Mouse (Mus musculus): ENCODE results near the gene Cyb5r3.

The Cyb5r3 gene

GRCm38 (mm10) chr15:83172492-83173429, at the start of gene Cyb5r3:
TSS of gene Cyb5r3 (minus strand) at chr15:83172592.
- no peak for DNase-seq

- no peak for DNase-seq
These were observed 49.3 kb upstream of the Cyb5r3 start for GRCm38 (mm10) chr15:83221721-83222120.

GRCm38 (mm10) chr15:83220368-83221013, 48.1 kb upstream of the Cyb5r3 start:
- no peak for DNase-seq

- no peak for DNase-seq
These were observed 43.2 kb upstream of the Cyb5r3 start for GRCm38 (mm10) chr15:83215322-83216216.

GRCm38 (mm10) chr15:83210229-83210628, 37.8 kb upstream of the Cyb5r3 start:
- no peak for DNase-seq

GRCm38 (mm10) chr15:83209719-83210118, 37.3 kb upstream of the Cyb5r3 start:
- DNase-seq: no peak

- no peak for DNase-seq
These were observed 36.8 kb upstream of the Cyb5r3 start for GRCm38 (mm10) chr15:83209092-83209695.

- DNase-seq: no peak
These were observed 32.5 kb upstream of the Cyb5r3 start for GRCm38 (mm10) chr15:83204731-83205451.

- DNase-seq: no peak
These were observed 30.0 kb upstream of the Cyb5r3 start for GRCm38 (mm10) chr15:83202412-83202811.

- no peak for DNase-seq
These were observed 21.0 kb upstream of the Cyb5r3 start for GRCm38 (mm10) chr15:83193413-83193812.

- DNase-seq: no peak
These were observed 10.0 kb upstream of the Cyb5r3 start for GRCm38 (mm10) chr15:83182351-83182750.

GRCm38 (mm10) chr15:83181800-83182330, 9.5 kb upstream of the Cyb5r3 start:
- no peak for DNase-seq

GRCm38 (mm10) chr15:83180004-83180403, 7.6 kb upstream of the Cyb5r3 start:
- no peak for DNase-seq

- DNase-seq: no peak
These were observed 4.3 kb upstream of the Cyb5r3 start for GRCm38 (mm10) chr15:83176653-83177052.

- DNase-seq: no peak
These were observed 1.8 kb upstream of the Cyb5r3 start for GRCm38 (mm10) chr15:83173914-83174884.

GRCm38 (mm10) chr15:83171712-83172481, 495 bp downstream of the Cyb5r3 start:
- peak; percentile 95 for DNase-seq

- DNase-seq: no peak
These were observed 1.3 kb downstream of the Cyb5r3 start for GRCm38 (mm10) chr15:83170956-83171659.

All from thymus, adult 18-20 months (tissue).